19 mouse cellular contexts compared by ENCODE assay signal in the genomic region with DNA sequence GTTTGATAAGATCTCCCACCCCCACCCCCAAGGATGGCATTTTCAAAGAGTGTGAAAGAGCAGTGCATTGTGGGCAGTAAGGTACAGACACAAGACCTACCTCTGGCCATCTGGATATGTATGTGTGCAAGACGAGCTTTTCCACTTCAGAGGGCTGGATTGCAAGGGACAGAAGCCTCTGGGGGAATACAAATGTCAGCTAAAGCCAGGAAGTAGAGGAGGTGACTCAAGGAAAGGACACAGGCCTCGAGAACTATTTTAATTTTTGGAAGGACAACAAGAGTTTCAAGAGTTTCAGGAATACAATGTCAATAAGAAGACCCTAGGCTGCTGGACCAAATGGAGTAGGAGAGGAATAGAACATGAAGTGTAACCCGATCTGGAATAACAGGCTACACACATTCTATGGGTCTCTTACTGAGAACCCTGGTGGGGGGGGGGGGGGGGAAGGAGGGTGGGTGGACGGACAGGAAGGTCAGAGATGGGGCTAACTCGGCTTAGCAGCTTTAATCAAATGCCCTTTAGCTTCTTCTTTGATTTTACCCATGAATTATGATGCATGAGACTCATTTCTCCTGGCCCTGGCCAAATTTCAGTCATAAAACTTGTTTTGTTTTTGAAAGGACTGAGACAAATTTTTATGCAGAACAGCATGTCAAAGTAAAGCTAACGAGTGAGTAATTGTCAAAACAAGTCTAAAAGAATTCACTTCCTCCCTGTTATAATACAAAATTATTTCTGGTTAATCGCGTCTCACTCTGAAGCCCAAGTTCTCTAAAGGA.
DNase-seq lines count a peak whose midpoint lies in the region; ATAC-seq lines count a peak whose summit lies in the region.
"Had no signal": no experiment of that assay in that cellular context is flagged by ENCODE, and none has a peak within 500 bp of the region (broad histone marks: within the 10 kb centered on the region; RNA-seq: fewer than 3 reads in every experiment).

No protein-coding gene starts in this region.

- no peaks in the 10 kb centered on the region for H3K27me3 ChIP-seq in heart, embryonic 15.5 days
- H3K27me3 ChIP-seq in lung, embryonic 16.5 days (ENCODE audit: control insufficient read depth, insufficient read depth, low read depth, low read length): no peaks in the 10 kb centered on the region
- H3K27me3 ChIP-seq: CH12.LX had no signal

- H3K4me1 ChIP-seq in heart, embryonic 15.5 days (replicated peaks): 0 out of 2 replicates have a peak, but pooled peaks cover 2% of the 10 kb centered on the region
- peaks cover 6% of the 10 kb centered on the region; the same call in 1 of the 2 replicates for H3K4me1 ChIP-seq in lung, embryonic 16.5 days (replicated peaks; ENCODE audit: control insufficient read depth, insufficient read depth, low read length)

- intact Hi-C loops in heart, postnatal 36 days (cut with DNase I): no loop called here

- no peak overlapping the region for H3K4me2 ChIP-seq in heart, embryonic 15.5 days
- H3K4me2 ChIP-seq in lung, embryonic 16.5 days (ENCODE audit: low read depth, low read length): no peak overlapping the region
- H3K4me2 ChIP-seq: midbrain, embryonic 11.5 days had no signal

- ATAC-seq in heart, embryonic 15.5 days (replicated peaks; ENCODE audit: insufficient number of reproducible peaks, insufficient read depth, low FRiP score, low read depth): no peak
- no peak; the same call in 1 of the 2 replicates for ATAC-seq in lung, embryonic 16.5 days (ENCODE audit: low read depth)
- no peak for ATAC-seq in erythroid progenitor cell, adult 5-6 weeks (replicated peaks; ENCODE audit: low FRiP score, poor library complexity, severe bottlenecking)
- ATAC-seq: forebrain, postnatal 0 days; hindbrain, postnatal 0 days had no signal

- WGBS in heart, embryonic 15.5 days: 38% methylated on average over 8 of the region's 8 CpGs
- WGBS in lung, embryonic 16.5 days: 21% methylated on average over 8 of the region's 8 CpGs

- no peak overlapping the region for H3K4me3 ChIP-seq in heart, embryonic 15.5 days
- H3K4me3 ChIP-seq in lung, embryonic 16.5 days (ENCODE audit: low read length): no peak overlapping the region

- DNase-seq in adrenal gland, postnatal 10 days: peak; percentile 29
- DNase-seq in adrenal gland, adult 8-10 months: no peak
- no peak for DNase-seq in heart, postnatal 36 days
- DNase-seq in lung, postnatal 36 days: no peak
- DNase-seq in cerebellum, adult 18-20 months: no peak
- DNase-seq: adrenal gland, postnatal 25 days; cerebellum, adult 8-10 months; forebrain, postnatal 0 days; layer of hippocampus, adult 9-11 months; lung, adult 2 months; right cerebral cortex, postnatal 14 days had no signal

- no peaks in the 10 kb centered on the region for H3K36me3 ChIP-seq in heart, embryonic 15.5 days
- no peaks in the 10 kb centered on the region for H3K36me3 ChIP-seq in lung, embryonic 16.5 days (ENCODE audit: control insufficient read depth, insufficient read depth, low read length)

- no peaks in the 10 kb centered on the region for H3K9me3 ChIP-seq in heart, embryonic 15.5 days (replicated peaks)
- peaks cover 9% of the 10 kb centered on the region; the same call in 1 of the 2 replicates for H3K9me3 ChIP-seq in lung, embryonic 16.5 days (ENCODE audit: control insufficient read depth, low read length)

- H3K9ac ChIP-seq in heart, embryonic 15.5 days: no peak overlapping the region
- no peak overlapping the region for H3K9ac ChIP-seq in lung, embryonic 16.5 days (ENCODE audit: low read length)
- H3K9ac ChIP-seq: forebrain, postnatal 0 days had no signal

- H3K27ac ChIP-seq in heart, embryonic 15.5 days: 0 out of 2 replicates have a peak overlapping the region, but pooled peaks have one; percentile 18
- H3K27ac ChIP-seq in lung, embryonic 16.5 days (ENCODE audit: low read length): 0 out of 2 replicates have a peak overlapping the region, but pooled peaks have one; percentile 3
- H3K27ac ChIP-seq: hindbrain, postnatal 0 days; macrophage; stomach, postnatal 0 days had no signal
